ENCODE assay signal across 16 mouse cellular contexts in genomic region chr5:107174188-107174587, GRCm38 (mm10).
"Had no signal": no experiment of that assay in that cellular context is flagged by ENCODE, and none has a peak within 500 bp of the region (broad histone marks: within the 10 kb centered on the region; RNA-seq: fewer than 3 reads in every experiment).

No protein-coding gene starts in this region.

- H3K36me3 ChIP-seq: kidney, embryonic 15.5 days; limb, embryonic 15.5 days; liver, embryonic 12.5 days; midbrain, embryonic 10.5 days; neural tube, embryonic 13.5 days had no signal

- H3K4me2 ChIP-seq: kidney, embryonic 15.5 days; limb, embryonic 15.5 days; liver, embryonic 12.5 days; neural tube, embryonic 13.5 days had no signal

- H3K27me3 ChIP-seq: kidney, embryonic 15.5 days; limb, embryonic 15.5 days; liver, embryonic 12.5 days; neural tube, embryonic 13.5 days had no signal

- H3K9ac ChIP-seq: kidney, embryonic 15.5 days; limb, embryonic 15.5 days; liver, embryonic 12.5 days; neural tube, embryonic 13.5 days had no signal

- H3K27ac ChIP-seq: kidney, embryonic 15.5 days; limb, embryonic 15.5 days; liver, embryonic 12.5 days; midbrain, embryonic 10.5 days; neural tube, embryonic 13.5 days had no signal

- ATAC-seq: midbrain, embryonic 16.5 days had no signal

- H3K9me3 ChIP-seq: kidney, embryonic 15.5 days; limb, embryonic 15.5 days; liver, embryonic 12.5 days; midbrain, embryonic 10.5 days; neural tube, embryonic 13.5 days had no signal

- H3K4me3 ChIP-seq: kidney, embryonic 15.5 days; limb, embryonic 15.5 days; liver, embryonic 12.5 days; midbrain, embryonic 10.5 days; neural tube, embryonic 13.5 days had no signal

- DNase-seq: kidney, adult 2 months; kidney, postnatal 14 days; layer of hippocampus, postnatal 36 days; lung, postnatal 10 days; lung, postnatal 4 days; retina, postnatal 1 day; right cerebral cortex, postnatal 4 days; spleen, adult 18-20 months; thymus, adult 2 months; thymus, postnatal 36 days had no signal
